Mouse (Mus musculus): Measurements from ENCODE around the gene Tgfbr2. TPM values are rescaled to one million over a fixed set of nuclear protein-coding genes. Genes with fewer than 3 reads are reported as not detected.

Gene Tgfbr2
- total RNA-seq, 2 experiments from 2014 or later: 9.6 to 11.2 TPM

DNA sequence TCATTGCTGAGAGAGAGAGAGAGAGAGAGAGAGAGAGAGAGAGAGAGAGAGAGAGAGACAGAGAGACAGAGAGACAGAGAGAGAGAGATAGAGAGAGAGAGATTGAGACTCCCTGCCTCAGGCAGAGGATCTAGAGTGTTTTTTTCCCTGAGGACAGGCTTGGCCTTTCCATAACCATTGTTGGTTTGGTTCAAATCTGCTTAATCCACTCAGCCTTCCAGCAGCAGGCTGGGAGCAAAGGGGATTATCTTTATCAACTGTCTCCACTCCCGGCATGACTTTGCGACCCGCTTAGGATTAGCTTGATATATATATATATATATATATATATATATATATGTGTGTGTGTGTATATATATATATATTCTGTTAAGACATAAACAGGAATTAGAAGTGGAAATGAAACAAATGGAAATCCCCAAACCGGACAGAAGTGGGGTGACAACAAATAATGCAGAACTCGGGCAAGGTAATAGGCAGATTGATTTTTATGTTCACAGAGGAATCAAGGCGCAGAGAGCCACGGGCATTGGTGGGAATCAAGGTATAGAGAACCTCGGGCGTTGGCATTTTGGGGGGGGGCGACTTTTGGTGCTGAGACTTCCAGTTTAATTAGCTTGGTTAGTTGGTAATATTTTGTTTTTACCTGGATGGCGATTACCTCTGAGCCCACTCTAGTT is 22.5 kb upstream of the Tgfbr2 start:
- DNase-seq (ENCODE audit: low spot score in 2 of 2): no peak

DNA sequence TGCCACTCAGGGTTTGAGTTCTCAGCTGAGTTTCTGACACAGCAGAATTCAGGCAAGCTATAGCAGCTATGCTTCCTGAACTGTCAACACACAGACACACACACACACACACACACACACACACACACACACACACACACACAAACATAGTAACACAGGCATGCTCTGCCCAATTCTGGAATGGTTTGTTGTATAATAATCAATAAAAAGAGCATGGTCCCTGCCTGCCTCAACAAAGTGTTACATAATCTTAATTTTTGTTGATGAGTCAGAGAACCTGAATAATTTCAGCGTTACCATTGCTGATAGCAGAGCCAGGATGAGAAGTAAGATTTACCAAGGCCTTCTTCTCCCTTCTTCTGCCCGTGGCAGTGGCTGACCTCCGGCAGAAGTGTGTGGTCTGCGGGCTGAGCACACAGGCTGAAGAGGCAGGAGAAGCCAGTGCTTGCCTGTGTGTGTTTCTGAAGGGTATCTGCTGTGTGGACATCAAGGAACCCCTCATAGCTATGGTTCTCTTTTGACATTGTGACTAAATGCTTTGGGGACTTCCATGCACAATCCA is 18.8 kb upstream of the Tgfbr2 start:
- DNase-seq (ENCODE audit: low spot score in 2 of 2): peak; percentile 3 to 40

DNA sequence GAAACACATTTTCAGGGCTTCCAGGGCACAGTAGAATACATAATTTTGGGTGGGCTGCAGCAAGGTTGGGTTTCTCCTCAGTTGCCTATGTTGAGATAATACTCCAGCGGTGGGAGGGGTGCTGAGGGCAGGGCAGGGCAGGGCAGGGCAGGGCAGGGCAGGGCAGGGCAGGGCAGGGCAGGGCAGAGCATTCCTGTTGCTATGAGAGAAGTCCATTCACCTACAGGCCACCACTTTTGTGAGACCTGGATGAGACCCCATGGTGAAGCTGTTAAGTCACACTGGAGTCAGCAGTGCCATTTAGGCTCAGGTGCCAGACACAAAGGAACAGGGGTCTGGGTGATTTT is 18.3 kb upstream of the Tgfbr2 start:
- no peak for DNase-seq (ENCODE audit: low spot score in 2 of 2)

DNA sequence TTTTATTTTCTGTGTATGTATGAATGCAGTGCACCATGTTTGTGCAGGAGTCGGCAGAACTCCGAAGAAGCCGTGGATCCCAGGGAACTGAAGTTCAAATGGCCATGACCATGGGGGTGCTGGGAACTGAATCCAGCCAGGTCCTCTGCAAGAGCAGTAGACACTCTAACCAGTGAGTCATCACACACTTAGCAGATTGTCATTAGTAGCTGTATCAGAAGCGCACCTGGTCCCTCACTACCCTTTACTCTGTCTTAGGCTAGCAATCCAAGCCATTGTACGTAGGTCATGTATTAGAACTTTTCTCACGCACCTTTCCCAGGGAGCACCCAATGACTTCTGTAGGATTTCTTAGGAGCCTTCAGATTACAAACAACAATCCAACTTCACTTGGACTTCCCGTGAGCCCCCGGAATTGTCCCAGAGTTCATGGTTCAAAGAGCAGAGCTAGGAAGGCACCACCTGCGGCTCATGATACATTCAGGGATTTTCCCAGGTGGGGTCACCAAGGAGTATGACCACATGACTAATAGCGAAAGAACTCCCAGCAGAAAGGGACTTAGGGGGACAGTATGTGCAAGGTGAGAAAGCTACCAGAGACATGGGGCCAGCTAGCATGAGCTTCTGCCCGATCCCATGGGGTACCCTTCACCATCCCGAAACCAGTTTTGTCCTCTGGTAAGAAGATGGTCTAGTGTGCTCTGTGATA is 17.8 kb upstream of the Tgfbr2 start:
- DNase-seq (ENCODE audit: low spot score in 2 of 2): no peak

DNA sequence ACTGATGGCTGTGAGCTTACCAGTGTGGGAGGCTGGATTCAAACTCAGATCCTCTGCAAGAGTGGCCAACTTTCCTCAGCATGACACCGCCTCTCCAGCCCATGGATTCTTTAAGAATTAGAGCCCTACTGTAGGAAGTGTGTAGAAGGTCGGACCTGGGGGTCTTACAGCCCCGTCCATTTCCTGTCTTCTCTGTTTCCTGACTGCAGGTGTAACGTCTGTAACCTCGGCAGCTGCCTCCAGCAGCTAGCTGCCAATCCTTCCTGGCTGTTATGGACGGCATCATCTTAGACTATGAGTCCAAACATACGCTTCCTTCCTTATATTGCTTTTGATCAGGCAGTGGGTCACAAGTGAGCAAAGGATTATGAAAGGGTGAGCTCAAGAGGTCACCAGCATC is 17.1 kb upstream of the Tgfbr2 start:
- no peak for DNase-seq (ENCODE audit: low spot score in 2 of 2)

DNA sequence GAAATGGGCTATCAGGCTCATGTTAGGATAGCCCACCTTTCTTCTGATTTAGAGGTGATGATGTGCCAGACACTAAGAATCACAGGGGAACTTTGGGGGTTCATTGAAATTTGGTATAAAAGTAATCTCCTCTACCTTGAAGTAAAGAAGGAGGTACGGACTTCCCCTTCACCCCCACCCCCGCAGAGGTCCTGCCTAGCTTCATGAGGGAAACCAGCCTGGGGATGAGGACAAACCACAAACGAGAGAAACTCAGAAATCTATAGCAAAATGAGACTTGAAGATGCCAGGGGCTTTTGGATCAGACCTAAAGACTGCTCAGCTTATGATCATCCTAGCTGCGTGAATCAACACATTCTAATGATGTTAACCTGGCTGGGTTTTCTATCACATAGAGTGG is 14.7 kb upstream of the Tgfbr2 start:
- DNase-seq (ENCODE audit: low spot score in 2 of 2): no peak

DNA sequence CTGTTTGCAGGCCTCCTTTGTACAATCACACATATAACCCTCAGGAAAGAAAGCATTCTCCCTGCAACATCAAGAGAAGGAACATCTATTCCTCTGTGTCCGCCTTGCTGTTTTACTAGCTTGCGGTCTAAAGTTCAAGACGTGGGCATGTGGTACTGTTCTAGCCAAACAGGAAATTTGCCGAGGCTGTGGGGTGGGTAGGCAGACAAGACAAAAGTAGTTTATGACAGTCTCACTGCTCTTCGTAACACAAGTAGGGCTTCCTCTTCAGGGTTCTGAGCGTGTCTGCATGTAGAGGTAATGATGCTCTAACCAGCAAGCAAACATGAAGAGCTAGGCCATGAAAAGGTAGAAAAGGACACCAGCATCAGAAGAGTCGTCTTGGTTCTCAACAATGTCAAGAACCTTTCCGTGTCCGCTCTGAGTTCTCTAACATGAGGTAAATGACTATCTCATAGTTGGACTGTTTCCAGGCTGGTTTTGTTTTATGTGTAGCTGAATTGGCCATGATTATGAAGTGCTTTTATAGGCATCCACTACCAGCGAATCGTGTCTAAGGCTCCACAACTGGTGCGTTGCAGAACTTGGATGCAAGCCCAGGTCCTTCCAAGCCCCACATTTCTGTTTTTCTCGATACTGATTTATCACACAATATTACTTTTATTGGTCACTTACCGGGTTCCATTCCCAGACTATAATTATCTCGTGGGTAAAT is 13.9 kb upstream of the Tgfbr2 start:
- peak; percentile 17 to 39 for DNase-seq (ENCODE audit: low spot score in 2 of 2)

DNA sequence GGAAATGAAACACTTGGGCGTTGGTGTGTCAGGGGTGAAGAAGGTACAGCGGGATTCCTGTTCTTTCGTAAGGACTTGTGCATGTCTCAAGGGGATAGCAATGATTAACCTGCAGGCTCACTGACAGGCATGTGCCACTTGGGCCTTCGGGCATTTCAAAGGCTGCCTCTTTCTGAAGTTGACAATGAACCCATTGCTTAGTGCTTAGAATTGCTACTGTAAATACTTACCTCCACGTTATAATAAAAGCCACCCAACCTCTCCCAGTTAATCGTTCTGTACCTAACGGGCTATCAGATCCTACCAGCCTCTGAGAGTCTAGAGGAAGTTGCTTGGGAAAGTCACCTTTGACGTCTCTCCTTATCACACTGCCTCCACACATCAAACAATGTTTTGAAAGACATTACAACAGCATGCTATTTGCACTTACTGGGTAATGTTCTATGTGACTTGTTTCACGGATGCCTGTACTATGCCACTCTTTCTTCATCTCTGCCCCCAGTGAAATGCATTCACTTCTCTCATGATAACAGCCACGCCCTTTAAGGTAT is 12.1 kb upstream of the Tgfbr2 start:
- DNase-seq (ENCODE audit: low spot score in 2 of 2): no peak

DNA sequence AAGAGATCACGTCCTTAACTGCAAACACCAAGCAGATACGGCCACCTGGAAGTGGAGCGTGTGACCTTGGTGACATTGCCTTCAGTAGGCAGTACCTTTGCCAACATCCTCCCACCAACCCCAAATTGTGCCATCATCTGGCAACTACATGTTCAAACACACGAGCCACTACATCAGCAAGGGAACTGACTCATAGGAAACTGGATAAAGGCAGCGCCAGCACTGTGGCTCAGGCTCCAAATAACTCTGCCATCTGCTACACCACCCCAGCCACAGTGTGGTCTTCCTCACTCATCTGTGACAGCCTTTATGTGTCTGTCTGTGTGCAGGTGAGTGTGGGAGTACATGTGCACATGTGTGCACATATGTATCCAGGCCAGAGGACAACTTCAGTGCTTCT is 9.7 kb upstream of the Tgfbr2 start:
- DNase-seq (ENCODE audit: low spot score in 2 of 2): no peak

DNA sequence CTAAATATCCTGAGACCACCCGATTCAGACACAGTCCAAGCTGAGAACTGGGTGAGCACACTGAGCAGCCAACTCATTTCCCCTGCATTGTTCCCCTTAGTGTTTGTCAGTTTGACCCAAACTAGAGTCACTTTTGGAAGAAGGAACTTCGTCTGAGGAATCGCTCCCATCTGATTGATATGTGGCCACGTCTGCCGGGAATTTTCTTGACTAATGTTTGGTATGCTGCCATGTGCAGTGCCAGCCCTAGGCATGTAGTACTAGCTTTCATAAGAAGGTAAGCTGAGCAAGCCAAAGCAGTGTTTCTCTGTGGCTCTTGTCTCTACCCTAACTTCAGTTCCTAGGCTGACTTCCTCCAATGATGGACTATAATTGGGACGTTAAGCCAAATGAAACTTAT is 7.9 kb upstream of the Tgfbr2 start:
- no peak for DNase-seq (ENCODE audit: low spot score in 2 of 2)

DNA sequence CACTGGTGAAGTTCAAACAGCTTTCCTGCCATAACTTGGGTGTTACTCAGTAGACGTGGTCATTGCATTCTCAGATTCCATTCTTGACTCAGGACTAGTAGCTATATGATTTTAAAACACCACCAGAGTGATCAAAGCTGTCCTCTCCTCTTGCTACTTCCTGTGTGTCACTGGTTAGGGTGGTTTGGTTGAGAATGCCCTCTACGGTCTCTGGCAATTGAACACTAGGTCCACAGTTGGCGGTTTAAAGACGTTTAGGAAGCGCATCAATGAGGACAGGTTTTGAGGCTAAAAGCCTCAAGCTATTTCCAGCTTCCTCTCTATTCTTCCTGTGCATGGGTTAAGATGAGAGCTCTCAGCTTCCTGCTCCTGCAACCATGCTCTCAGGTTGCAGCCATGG is 6.4 kb upstream of the Tgfbr2 start:
- DNase-seq (ENCODE audit: low spot score in 2 of 2): no peak

DNA sequence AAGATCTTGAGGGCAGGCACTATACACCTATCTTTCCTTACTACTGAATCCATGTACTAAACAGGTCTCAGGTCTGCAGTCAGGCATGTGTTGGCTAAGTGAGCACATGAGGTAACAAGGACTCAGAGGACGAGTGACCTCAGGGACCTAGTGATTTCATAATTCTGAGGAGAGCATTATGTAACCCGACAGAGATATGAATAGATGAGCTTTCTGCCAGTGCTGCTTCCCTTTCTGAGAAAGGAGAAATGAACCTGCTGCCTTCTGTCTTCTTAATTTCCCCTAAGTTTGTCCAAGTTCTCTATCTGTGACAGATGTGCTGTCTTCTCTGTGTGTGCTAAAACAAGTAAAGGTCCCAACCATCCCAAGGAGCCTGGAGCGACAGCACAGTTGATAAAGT is 3.0 kb upstream of the Tgfbr2 start:
- no peak for DNase-seq (ENCODE audit: low spot score in 2 of 2)

DNA sequence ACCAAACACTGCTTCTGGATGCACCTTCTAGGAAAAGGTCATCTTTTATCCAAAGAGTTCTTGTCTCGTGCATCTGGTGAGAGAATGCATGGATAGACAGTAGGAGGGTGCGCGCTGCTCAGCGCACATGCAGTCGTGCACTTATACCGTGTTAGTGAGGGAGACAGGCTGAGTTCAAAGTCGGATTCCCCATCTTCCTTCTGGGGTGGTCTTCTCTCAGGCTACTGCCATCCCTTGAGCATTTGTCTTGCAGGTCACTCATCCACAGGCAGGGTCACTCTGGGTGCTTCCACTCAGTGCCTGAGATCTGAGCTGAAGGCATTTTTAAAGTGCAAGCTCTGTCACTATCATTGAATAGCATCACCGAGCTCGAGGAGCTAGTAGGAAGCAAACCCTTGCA is 1.9 kb upstream of the Tgfbr2 start:
- DNase-seq (ENCODE audit: low spot score in 2 of 2): no peak

DNA sequence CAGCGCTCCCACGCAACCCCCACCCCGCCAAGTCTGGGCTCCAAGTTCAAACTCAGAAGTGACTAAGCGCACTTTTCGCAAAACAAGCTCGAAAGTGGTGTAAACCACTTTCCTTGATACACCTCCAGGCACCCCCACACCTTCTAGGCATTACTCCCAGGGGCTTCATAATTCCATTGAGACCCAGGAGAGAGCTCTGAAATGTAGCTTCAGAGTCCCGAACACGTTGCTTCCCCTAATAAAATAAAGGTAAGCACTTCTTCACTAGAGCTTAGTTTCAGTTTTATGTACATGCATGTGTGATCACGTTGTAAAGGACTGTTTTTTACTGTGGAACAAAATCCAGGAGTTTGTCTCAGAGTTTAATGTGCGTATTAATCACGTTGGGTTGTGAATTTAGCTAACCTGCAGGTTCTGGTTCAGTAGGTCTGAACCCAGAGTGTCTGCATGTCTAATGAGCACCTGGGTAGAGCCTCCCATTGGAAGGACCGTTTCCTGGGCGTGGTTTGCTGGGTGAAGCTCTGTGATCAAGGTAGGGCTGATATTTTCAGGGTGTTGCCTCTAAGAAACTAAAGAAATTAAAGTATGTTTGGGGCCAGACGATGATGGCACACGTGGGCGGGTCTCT is 442 bp upstream of the Tgfbr2 start:
- no peak for DNase-seq (ENCODE audit: low spot score in 2 of 2)

DNA sequence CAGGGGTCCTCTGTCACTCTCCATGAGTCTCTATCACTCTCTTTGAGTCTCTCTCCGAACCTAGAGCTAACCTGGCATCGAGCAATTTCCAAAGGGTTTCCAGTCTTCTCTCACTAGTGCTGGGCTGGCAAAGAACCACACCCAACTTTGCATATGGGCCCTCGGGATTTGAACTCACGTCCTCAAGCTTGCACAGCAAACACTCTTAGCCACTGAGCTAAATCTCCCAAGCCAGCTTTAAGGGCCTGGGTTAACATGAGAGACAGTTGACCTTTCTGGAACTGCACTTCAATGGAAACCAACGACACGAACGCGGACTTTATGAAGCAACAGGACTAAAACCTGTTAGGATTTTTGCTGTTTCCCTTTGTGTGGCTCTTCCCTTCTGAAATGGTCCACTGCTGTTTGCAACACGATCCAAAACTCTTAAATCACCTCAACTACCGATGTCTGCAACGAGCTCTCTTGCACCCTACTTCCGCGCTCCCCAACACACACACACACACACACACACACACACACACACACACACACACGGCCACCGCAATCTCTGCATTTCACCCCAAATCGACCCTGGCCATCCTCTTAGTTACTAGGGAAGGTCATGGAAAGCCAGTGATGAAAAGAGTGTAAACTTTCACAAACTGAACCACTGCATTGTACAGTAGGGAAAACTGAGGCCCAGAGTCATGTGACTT is 1.5 kb downstream of the Tgfbr2 start:
- DNase-seq (ENCODE audit: low spot score in 2 of 2): no peak

DNA sequence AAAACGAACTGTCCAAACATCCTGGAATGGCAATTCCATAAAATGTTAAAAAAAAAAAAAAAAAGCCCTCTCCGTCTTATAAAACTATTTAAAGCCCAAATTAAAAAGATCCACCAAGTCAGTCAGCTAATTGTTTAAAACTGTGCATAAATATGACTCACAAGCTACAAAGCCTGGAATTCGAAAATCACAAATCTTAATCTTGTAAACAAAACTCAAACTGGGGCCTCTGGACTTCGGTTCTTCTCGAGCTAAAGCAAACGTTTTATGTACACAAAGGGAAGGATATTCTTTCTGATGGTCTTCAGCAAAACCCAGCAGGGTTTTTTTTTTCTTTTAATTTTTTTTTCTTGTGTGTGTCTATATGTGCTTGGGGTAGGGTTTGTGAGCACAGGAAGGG is 2.1 kb downstream of the Tgfbr2 start:
- DNase-seq (ENCODE audit: low spot score in 2 of 2): no peak

DNA sequence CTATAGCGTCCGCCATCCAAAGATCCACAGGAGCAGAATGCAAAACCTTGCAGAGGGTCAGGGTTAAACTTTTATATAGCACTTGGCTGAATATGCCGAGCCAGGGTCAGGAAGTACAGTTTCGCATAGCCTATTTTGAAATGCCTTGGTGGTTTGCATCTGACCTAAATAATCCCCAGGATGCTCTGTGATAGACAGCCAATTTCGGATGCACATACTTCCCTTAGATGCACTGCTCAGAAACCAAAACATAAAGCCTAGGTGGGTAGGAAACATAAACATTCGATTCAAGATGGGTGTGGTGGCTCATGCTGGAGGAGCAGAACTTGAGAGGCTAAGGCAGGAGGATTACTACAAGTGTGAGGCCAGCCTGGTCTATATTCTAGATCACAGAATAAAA is 6.1 kb downstream of the Tgfbr2 start:
- no peak for DNase-seq (ENCODE audit: low spot score in 2 of 2)

DNA sequence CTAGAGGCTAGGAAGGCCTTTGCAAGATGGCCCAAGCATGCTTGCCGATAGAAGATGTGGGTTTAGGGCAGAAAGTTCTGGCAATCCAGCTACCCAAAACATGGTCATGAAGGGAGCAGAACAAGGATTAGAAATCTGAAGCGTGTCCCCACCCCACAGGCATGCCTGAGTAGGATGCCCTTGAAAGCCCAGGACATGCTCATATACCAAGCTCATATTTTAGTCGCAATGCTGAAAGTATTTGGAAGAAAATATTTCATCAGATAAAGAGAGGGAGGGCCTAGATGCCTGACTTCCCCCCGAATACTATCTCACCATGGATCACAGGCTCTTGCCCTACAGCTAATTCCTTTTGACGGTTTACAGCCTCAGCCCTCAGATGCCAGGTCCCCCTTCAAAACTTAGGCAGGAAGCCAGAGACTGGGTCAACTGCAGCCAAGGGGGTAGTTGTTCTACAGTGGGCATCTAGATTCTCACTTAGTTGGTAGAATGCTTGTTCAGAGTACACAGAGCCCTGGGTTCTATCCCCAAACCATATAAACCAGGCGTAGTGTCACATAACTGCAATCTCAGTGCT is 7.8 kb downstream of the Tgfbr2 start:
- no peak for DNase-seq (ENCODE audit: low spot score in 2 of 2)

DNA sequence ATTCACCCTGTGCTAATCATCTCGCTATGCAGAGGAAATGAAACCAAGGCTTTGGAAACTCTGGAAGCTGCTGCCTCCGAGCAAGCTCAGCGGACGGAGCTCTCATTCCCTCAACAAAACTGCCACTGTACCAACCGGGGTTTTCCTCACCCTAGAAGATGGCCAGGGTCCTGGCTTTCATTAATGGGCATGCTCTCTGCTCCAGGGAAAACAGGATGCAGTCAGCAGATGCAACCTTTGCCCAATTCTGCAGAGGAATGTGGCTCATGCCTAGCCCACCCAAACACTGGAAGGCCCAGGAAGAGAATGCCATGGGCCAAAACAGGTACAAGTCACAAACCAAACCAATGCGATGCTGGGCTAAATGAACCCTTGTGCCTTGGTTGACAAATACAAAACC is 8.8 kb downstream of the Tgfbr2 start:
- DNase-seq (ENCODE audit: low spot score in 2 of 2): no peak

DNA sequence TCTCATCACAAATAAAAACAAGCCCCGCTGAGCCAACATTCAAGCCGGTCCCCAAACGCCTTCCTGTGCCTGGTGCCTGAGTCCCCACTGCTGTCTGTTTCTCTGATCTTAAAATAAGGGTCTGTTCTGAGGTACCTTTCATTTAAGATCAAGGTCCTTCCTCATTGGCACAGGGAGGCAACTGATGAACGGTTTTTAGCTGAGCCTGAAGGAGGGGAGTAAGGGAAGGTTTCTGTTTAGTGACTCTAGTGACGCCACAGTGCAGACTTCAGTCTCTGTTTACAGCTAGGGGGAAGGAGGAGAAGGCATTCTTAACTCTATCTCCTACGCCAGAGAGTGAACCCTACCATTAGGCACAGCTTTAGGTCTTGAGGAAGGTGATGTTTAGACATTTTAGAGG is 11.3 kb downstream of the Tgfbr2 start:
- no peak for DNase-seq (ENCODE audit: low spot score in 2 of 2)

Data from layer of hippocampus, adult 18-20 months (tissue).